Mouse (Mus musculus): Measurements from ENCODE around the gene Rrm1.
"Not testable (repeated sequence)": the region's sequence is repeated elsewhere in the genome, so short reads cannot be mapped to it uniquely, and the experiment has no call there.

Rrm1 gene

GRCm38 (mm10) chr7:102478926-102479325 is 37.4 kb downstream of the Rrm1 start:
- no peak for DNase-seq

GRCm38 (mm10) chr7:102479368-102480078 is 38.0 kb downstream of the Rrm1 start:
- peak in 1 of 2 experiments; percentile 47 for DNase-seq

- DNase-seq: no peak
Observed at GRCm38 (mm10) chr7:102480821-102481220, 39.3 kb downstream of the Rrm1 start.

- DNase-seq: no peak
Observed at GRCm38 (mm10) chr7:102481579-102481978, 40.1 kb downstream of the Rrm1 start, which contains the start of gene Olfr543. TSS of gene Olfr543 (minus strand) at chr7:102481679.

- no peak for DNase-seq
Observed at GRCm38 (mm10) chr7:102483665-102484064, 42.2 kb downstream of the Rrm1 start.

DNA sequence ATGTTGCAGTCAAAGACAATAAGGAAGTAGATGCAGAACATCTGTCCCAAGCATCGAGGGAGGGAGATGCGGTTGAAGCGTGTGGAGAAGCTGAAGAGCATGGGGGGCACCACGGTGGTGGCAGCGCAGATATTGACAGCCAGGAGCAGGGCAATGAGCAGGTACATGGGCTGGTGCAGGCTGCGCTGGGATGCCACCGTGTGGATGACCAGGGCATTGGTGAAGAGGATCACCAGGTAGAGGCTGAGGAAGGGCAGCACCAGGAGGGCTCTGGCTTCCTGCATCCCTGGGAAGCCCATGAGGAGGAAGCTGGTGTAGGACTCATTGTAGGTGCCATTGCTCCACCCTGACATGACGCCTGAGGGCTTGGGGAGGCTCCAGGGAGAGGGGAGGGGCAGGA is 43.3 kb downstream of the Rrm1 start:
- DNase-seq: not testable (repeated sequence)

DNA sequence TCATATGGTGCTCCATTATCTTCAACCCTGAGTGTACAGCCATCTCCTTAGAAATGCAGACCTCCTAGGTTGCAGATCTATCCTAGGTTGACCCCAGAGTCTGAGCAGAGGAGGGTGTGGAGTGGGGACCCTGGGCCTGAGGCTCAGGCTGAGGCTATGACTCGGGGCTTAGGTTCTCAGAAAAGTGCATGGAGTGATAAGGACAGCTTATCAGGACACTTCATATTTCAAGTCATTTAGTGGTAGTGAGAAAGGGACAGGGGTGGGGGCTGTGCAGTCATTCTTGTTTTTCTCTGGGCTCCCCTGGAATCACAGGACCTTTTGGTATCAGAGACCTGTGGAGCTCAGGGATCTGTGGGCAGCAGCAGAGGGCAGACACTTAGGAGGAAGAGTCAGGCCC is 44.6 kb downstream of the Rrm1 start:
- no peak for DNase-seq

DNA sequence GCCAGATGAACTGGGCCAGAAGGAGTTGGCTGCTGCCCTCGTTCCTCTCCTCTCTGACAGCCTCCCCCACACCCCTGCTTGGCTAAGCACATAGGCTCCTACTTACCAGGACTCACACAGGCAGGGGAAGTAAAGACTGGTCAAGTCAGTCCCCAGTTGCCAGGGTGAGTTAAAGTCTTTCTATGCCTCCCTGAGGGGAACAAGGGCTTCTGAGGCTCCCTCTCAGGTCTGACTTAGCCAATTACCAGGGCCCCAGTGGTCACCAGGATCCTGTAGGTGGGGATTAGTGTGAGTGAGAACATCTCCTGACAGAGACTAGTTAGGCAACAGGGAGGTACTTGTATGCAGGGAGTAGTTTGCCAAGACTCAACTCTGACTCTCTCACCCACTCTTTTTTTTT is 46.7 kb downstream of the Rrm1 start, which contains the start of gene Olfr544:
Olfr544 (minus strand) TSS at position 153 of the 400 bp plus-strand sequence.
- no peak for DNase-seq

GRCm38 (mm10) chr7:102494416-102494815 is 52.9 kb downstream of the Rrm1 start:
- not testable (repeated sequence) for DNase-seq

- no peak for DNase-seq
Observed at GRCm38 (mm10) chr7:102499473-102499872, 58.0 kb downstream of the Rrm1 start, which contains the start of gene Olfr545. TSS of gene Olfr545 (minus strand) at chr7:102499573.

GRCm38 (mm10) chr7:102501986-102502385 is 60.5 kb downstream of the Rrm1 start:
- peak; percentile 46 to 65 for DNase-seq

DNA sequence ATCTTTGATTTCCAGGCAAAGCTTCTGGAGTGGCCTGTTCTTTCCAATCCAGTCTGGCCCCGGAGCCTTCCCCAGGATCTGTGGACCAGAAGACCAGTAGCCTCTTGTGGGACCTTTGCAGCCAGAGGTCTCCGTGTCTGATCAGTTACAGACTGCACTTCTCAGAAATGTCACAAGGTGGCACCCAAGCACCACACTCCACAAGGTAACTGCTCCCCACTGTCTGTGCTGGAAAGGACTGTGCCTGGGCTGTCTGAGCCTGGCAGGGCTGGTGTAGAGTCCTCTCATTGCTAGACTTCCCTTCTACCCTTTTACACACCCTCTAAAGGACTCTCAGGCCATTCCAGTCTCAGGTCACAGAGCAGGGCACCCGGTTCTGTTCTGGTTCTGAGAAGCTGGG is 65.4 kb downstream of the Rrm1 start:
- peak; percentile 89 to 90 for DNase-seq

- DNase-seq: no peak
Observed at GRCm38 (mm10) chr7:102508066-102508465, 66.6 kb downstream of the Rrm1 start.

DNA sequence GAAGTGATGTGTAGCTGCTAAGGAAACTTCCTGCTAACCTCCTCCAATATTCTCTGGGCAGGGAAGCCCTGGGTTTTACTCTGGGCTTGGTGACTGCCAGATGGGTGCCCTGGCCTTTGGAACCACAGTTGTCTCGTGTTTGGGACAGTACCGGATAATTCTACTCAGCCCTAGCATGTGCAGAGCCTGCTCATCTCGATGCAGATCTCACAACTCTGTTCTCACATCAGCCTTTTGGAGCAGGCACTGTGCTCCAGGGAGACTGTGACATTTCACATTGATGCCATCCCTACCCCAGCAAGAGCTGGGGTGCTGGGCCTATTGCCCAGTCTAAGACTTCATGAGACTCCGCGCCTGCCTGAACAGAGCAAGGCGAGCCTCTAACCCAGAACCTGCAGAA is 67.2 kb downstream of the Rrm1 start:
- no peak for DNase-seq

- no peak for DNase-seq
Observed at GRCm38 (mm10) chr7:102509726-102510125, 68.2 kb downstream of the Rrm1 start.

- no peak for DNase-seq
Observed at GRCm38 (mm10) chr7:102511927-102512326, 70.4 kb downstream of the Rrm1 start.

DNA sequence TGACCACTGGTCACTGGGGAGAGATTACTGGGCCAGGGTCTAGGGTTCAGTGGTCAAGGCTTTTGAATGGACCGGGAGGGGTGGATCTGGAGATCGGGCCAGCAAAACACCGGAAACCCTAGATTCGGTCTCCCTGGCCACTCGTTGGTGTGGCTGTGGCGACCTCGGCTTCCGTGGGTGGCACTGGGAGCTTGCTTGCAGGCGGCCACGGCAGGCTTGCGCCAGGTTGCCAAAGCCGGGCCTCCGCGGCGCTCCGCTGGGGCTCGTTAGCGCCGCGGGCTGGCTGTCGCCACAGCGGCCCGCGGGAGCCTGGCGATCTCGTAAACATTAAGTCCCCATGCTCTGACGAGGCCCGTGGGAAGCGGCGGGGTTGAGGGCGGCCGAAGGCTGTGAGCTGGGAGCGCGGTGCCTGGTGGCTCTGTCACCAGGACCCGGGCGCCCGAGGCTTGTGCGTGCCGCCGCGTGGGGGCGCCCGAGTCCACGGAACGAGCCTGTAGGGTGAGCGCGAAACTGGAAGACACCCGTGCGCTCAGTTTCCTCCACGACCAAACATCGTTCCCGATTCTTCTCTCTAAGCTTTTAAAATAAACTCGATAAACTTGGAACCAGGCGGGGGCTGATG is 71.4 kb downstream of the Rrm1 start:
- peak; percentile 96 to 97 for DNase-seq

DNA sequence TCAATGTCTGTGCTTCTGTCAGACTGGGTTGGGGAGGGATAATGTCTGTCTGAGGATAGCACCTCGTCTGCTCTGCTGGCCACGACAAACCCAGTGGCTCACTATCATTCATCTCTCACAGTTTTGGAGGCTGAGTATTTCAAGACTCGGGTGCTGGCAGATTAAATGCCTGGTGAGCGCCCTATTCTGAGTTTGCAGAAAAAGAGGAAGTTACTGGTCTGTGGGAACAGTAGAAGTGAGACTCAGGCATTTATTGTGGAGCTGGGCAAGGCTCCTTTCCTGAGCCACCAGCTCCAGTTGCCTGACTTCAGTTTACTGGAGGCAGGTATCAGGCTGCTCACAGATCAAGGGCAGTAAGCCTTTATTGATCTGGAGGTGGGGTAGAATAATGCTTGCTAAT is 72.6 kb downstream of the Rrm1 start:
- no peak for DNase-seq

GRCm38 (mm10) chr7:102516261-102517050 is 75.0 kb downstream of the Rrm1 start:
- peak; percentile 82 for DNase-seq

DNA sequence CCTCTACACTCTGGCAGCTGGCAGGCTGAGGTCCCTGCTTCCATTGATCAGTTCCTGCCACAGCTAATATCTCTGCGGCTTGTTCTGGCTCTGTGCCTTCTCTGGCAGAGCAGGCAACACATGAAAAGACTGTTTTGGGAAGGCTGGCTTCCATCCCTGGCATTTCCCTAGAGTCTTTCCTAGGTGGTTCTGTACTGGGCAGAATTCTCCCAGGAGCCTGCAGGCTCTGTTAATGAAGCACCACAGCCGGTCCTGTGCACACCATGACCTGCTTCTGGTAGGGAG is 75.5 kb downstream of the Rrm1 start:
- DNase-seq: peak; percentile 38 to 41

All from cerebellum, postnatal 14 days (tissue).